In the genomic region with DNA sequence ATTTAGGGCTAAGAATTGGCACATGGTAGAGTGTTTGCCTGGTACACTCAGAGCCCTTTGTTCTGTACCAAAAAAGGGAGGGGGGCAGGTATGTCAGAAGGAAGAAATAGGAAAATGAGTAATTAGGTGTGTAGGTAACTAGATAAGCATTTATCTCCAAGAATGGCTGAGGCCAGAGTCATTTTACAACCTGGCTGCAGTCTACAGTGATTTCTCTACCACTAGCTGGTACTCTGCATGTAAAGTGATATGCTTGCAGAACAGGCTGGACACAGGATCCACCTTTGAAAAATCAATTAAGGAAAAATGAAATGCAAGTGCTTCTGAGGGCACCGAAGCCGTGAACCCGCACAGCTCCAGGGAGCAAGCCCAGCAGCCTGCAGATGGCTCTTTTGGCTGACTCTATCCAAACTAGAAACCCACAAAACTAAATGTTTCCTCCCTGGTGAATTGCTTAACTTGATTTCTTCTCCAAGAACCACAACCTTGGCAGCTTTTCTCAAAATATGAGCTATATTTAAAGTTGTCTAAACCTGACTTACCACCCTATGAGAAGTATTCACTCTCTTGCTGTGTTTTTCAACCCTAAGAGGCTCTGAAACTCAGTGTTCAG, we compare ENCODE assay signal across 11 mouse cellular contexts. TPM values are rescaled to one million over a fixed set of nuclear protein-coding genes. Genes with fewer than 3 reads are reported as not detected.
DNase-seq lines count a peak whose midpoint lies in the region; ATAC-seq and TF ChIP-seq lines count a peak whose summit lies in the region.
"Had no signal": no experiment of that assay in that cellular context is flagged by ENCODE, and none has a peak within 500 bp of the region (broad histone marks: within the 10 kb centered on the region; RNA-seq: fewer than 3 reads in every experiment).

No protein-coding gene starts in this region.

- H3K4me1 ChIP-seq in kidney, embryonic 16.5 days (ENCODE audit: insufficient read depth, low read length) = peaks cover 46% of the 10 kb centered on the region
- H3K4me1 ChIP-seq in MEL (ENCODE audit: control insufficient read depth in 1 of 2, insufficient read depth in 2 of 2, low read length in 2 of 2) = peaks cover 13 to 26% of the 10 kb centered on the region in 2 experiments
- peaks cover 39% of the 10 kb centered on the region for H3K4me1 ChIP-seq in embryonic facial prominence, embryonic 13.5 days
- 0 out of 2 replicates have a peak, but pooled peaks cover 2% of the 10 kb centered on the region for H3K4me1 ChIP-seq in forebrain, embryonic 14.5 days (ENCODE audit: control insufficient read depth, insufficient read depth, low read length)

- TF ChIP-seq RAD21 in MEL (IDR thresholded peaks at IDR 0.05; ENCODE audit: low read depth, low read length) = no peak

- peaks cover 46% of the 10 kb centered on the region for H3K79me2 ChIP-seq in MEL (ENCODE audit: control insufficient read depth, insufficient read depth, low read length, poor library complexity)

- no peaks in the 10 kb centered on the region for H3K9me3 ChIP-seq in kidney, embryonic 16.5 days (ENCODE audit: low read length)
- no peaks in the 10 kb centered on the region for H3K9me3 ChIP-seq in MEL (replicated peaks; ENCODE audit: insufficient read depth, low read length)
- no peaks in the 10 kb centered on the region for H3K9me3 ChIP-seq in embryonic facial prominence, embryonic 13.5 days
- no peaks in the 10 kb centered on the region for H3K9me3 ChIP-seq in forebrain, embryonic 14.5 days (replicated peaks; ENCODE audit: control insufficient read depth, low read length)

- WGBS in kidney, embryonic 16.5 days = 42% methylated on average over 3 of the region's 3 CpGs
- 45% methylated on average over 3 of the region's 3 CpGs for WGBS in embryonic facial prominence, embryonic 13.5 days
- 89% methylated on average over 3 of the region's 3 CpGs for WGBS in forebrain, embryonic 14.5 days

- H3K36me3 ChIP-seq in kidney, embryonic 16.5 days (ENCODE audit: insufficient read depth, low read length) = peaks cover 5% of the 10 kb centered on the region; the same call in 1 of the 2 replicates
- H3K36me3 ChIP-seq in MEL (ENCODE audit: control insufficient read depth in 1 of 2, insufficient read depth in 2 of 2, low read length in 2 of 2) = peaks cover 0 to 24% of the 10 kb centered on the region in 2 experiments; a peak in 3 of 4 replicates
- H3K36me3 ChIP-seq in embryonic facial prominence, embryonic 13.5 days = no peaks in the 10 kb centered on the region
- no peaks in the 10 kb centered on the region for H3K36me3 ChIP-seq in forebrain, embryonic 14.5 days (ENCODE audit: control insufficient read depth, insufficient read depth, low read length)

- no peak overlapping the region for H3K4me3 ChIP-seq in kidney, embryonic 16.5 days (ENCODE audit: low read length)
- H3K4me3 ChIP-seq in MEL (ENCODE audit: control insufficient read depth in 1 of 2, insufficient read depth in 1 of 2, low read depth in 2 of 2, low read length in 2 of 2) = no peak overlapping the region
- H3K4me3 ChIP-seq in embryonic facial prominence, embryonic 13.5 days = no peak overlapping the region
- no peak overlapping the region for H3K4me3 ChIP-seq in forebrain, embryonic 14.5 days (ENCODE audit: low read depth, low read length)

- H3K27ac ChIP-seq in kidney, embryonic 16.5 days (ENCODE audit: low read length) = peak overlapping the region; percentile 20
- H3K27ac ChIP-seq in MEL (ENCODE audit: control insufficient read depth, low read depth, low read length) = no peak overlapping the region
- peak overlapping the region; percentile 62 for H3K27ac ChIP-seq in embryonic facial prominence, embryonic 13.5 days
- no peak overlapping the region for H3K27ac ChIP-seq in forebrain, embryonic 14.5 days (ENCODE audit: low read depth, low read length)
- H3K27ac ChIP-seq: hindbrain, embryonic 14.5 days had no signal

- no peak for DNase-seq in kidney, postnatal 36 days
- no peak for DNase-seq in MEL (ENCODE audit: low read depth, low spot score)
- no peak for DNase-seq in right cerebral cortex, postnatal 36 days (ENCODE audit: low spot score in 2 of 2)
- DNase-seq in forebrain, embryonic 14.5 days (ENCODE audit: low spot score) = no peak
- DNase-seq: cerebellum, adult 11 months; lung, postnatal 14 days had no signal

- no peak overlapping the region for H3K4me2 ChIP-seq in kidney, embryonic 16.5 days (replicated peaks; ENCODE audit: low read depth, low read length)
- peak overlapping the region; percentile 30 for H3K4me2 ChIP-seq in embryonic facial prominence, embryonic 13.5 days
- H3K4me2 ChIP-seq in forebrain, embryonic 14.5 days (ENCODE audit: low read length) = no peak overlapping the region
- H3K4me2 ChIP-seq: hindbrain, embryonic 14.5 days had no signal

- TF ChIP-seq CTCF in MEL (IDR thresholded peaks at IDR 0.05 in 2 of 3, conservative IDR thresholded peaks at IDR 0.05 in 1 of 3; ENCODE audit: control insufficient read depth in 1 of 3, insufficient read depth in 1 of 3, low read depth in 2 of 3, low read length in 3 of 3, poor library complexity in 1 of 3, severe bottlenecking in 1 of 3) = no peak

- H3K27me3 ChIP-seq in kidney, embryonic 16.5 days (ENCODE audit: insufficient read depth, low read length) = no peaks in the 10 kb centered on the region
- H3K27me3 ChIP-seq in MEL (ENCODE audit: control insufficient read depth in 1 of 2, insufficient read depth in 2 of 2, low read length in 2 of 2) = no peaks in the 10 kb centered on the region
- no peaks in the 10 kb centered on the region; the same call in 1 of the 2 replicates for H3K27me3 ChIP-seq in embryonic facial prominence, embryonic 13.5 days
- H3K27me3 ChIP-seq in forebrain, embryonic 14.5 days (replicated peaks; ENCODE audit: control insufficient read depth, insufficient read depth, low read length) = no peaks in the 10 kb centered on the region

- no peak; the same call in 1 of the 2 replicates for ATAC-seq in kidney, embryonic 16.5 days (ENCODE audit: low FRiP score, low TSS enrichment)
- ATAC-seq in embryonic facial prominence, embryonic 13.5 days (ENCODE audit: insufficient number of reproducible peaks, insufficient read depth, low FRiP score, low TSS enrichment, low read depth) = no peak
- peak; percentile 16 for ATAC-seq in megakaryocyte progenitor cell, adult 5-6 weeks (replicated peaks; ENCODE audit: poor library complexity)
- ATAC-seq in forebrain, embryonic 14.5 days = no peak
- ATAC-seq: activated CD4-positive, CD25-positive, alpha-beta regulatory T cell, adult 4 months had no signal

- H3K9ac ChIP-seq in kidney, embryonic 16.5 days (replicated peaks; ENCODE audit: low read length) = no peak overlapping the region
- H3K9ac ChIP-seq in MEL (ENCODE audit: control insufficient read depth, low read depth, low read length, poor library complexity, severe bottlenecking) = no peak overlapping the region
- H3K9ac ChIP-seq in embryonic facial prominence, embryonic 13.5 days = no peak overlapping the region
- H3K9ac ChIP-seq in forebrain, embryonic 14.5 days (ENCODE audit: low read length) = no peak overlapping the region
- H3K9ac ChIP-seq: hindbrain, embryonic 14.5 days had no signal

- no peak for TF ChIP-seq POLR2A in MEL (IDR thresholded peaks at IDR 0.05; ENCODE audit: control insufficient read depth in 1 of 2, insufficient read depth in 1 of 2, low read depth in 1 of 2, low read length in 2 of 2, poor library complexity in 1 of 2)

- peak; percentile 37 to 39; a peak in 2 of 4 replicates for TF ChIP-seq EP300 in MEL (IDR thresholded peaks at IDR 0.05; ENCODE audit: low read depth in 1 of 2, low read length in 2 of 2)

RNA-seq across cellular contexts. Expression of a gene that starts 5.6 kb away (rescaled TPM):
- 28.0 and 31.1 TPM in 2 replicates for polyA plus RNA-seq in kidney, embryonic 16.5 days (2015; fragmentation: Nextera tagmentation; extraction: Ambion mirVana)
- 47.5 and 53.9 TPM in 2 replicates for total RNA-seq in MEL (2012; rRNA removed)
- polyA plus RNA-seq in MEL (2012; ENCODE audit: insufficient read depth in 1 of 2, insufficient read length in 2 of 2, low read depth in 1 of 2, low replicate concordance in 2 of 2, missing spikeins in 1 of 2) = 10 to 100 TPM in 1 of 2 experiments, not detected in 1; 67.9 TPM
- 22.2 and 23.2 TPM in 2 replicates for polyA plus RNA-seq in embryonic facial prominence, embryonic 13.5 days (2015; fragmentation: Nextera tagmentation; extraction: Ambion mirVana)
- total RNA-seq in megakaryocyte progenitor cell, adult 5-6 weeks (2015) = 48.6 and 50.6 TPM in 2 replicates
- total RNA-seq in megakaryocyte progenitor cell, adult 5-6 weeks (2017) = 56.7 and 57.3 TPM in 2 replicates
- 11.2 and 12.6 TPM in 2 replicates for polyA plus RNA-seq in forebrain, embryonic 14.5 days (2014; fragmentation: Nextera tagmentation; extraction: Ambion mirVana)

RNA-seq across cellular contexts. Expression of a gene that starts 33.5 kb away (rescaled TPM):
- 6.2 and 6.5 TPM in 2 replicates for polyA plus RNA-seq in kidney, embryonic 16.5 days (2015; fragmentation: Nextera tagmentation; extraction: Ambion mirVana)
- total RNA-seq in MEL (2012; rRNA removed) = 26.7 and 36.0 TPM in 2 replicates
- polyA plus RNA-seq in MEL (2012; ENCODE audit: insufficient read depth in 1 of 2, insufficient read length in 2 of 2, low read depth in 1 of 2, low replicate concordance in 2 of 2, missing spikeins in 1 of 2) = 10 to 100 TPM in 1 of 2 experiments, not detected in 1; 31.5 TPM
- 6.9 and 7.4 TPM in 2 replicates for polyA plus RNA-seq in embryonic facial prominence, embryonic 13.5 days (2015; fragmentation: Nextera tagmentation; extraction: Ambion mirVana)
- total RNA-seq in megakaryocyte progenitor cell, adult 5-6 weeks (2015) = 9.1 TPM in 2 replicates
- 9.5 and 11.7 TPM in 2 replicates for total RNA-seq in megakaryocyte progenitor cell, adult 5-6 weeks (2017)
- polyA plus RNA-seq in forebrain, embryonic 14.5 days (2014; fragmentation: Nextera tagmentation; extraction: Ambion mirVana) = 34.9 and 35.5 TPM in 2 replicates

RNA-seq across cellular contexts. Expression of a gene that starts 51.7 kb away (rescaled TPM):
- polyA plus RNA-seq in kidney, embryonic 16.5 days (2015; fragmentation: Nextera tagmentation; extraction: Ambion mirVana) = 3.7 and 4.7 TPM in 2 replicates
- total RNA-seq in MEL (2012; rRNA removed) = 55.6 and 58.2 TPM in 2 replicates
- 100 to 1,000 TPM in 1 of 2 experiments, not detected in 1; 110 TPM for polyA plus RNA-seq in MEL (2012; ENCODE audit: insufficient read depth in 1 of 2, insufficient read length in 2 of 2, low read depth in 1 of 2, low replicate concordance in 2 of 2, missing spikeins in 1 of 2)
- 4.9 and 5.3 TPM in 2 replicates for polyA plus RNA-seq in embryonic facial prominence, embryonic 13.5 days (2015; fragmentation: Nextera tagmentation; extraction: Ambion mirVana)
- 25.2 and 27.8 TPM in 2 replicates for total RNA-seq in megakaryocyte progenitor cell, adult 5-6 weeks (2015)
- 28.2 and 29.8 TPM in 2 replicates for total RNA-seq in megakaryocyte progenitor cell, adult 5-6 weeks (2017)
- 7.2 and 8.6 TPM in 2 replicates for polyA plus RNA-seq in forebrain, embryonic 14.5 days (2014; fragmentation: Nextera tagmentation; extraction: Ambion mirVana)

RNA-seq across cellular contexts. Expression of a gene that starts 52.8 kb away (rescaled TPM):
- polyA plus RNA-seq in kidney, embryonic 16.5 days (2015; fragmentation: Nextera tagmentation; extraction: Ambion mirVana) = 6.2 and 6.4 TPM in 2 replicates
- total RNA-seq in MEL (2012; rRNA removed) = 0.04 TPM in 1 of 2 replicates, not detected in the other
- polyA plus RNA-seq in MEL (2012; ENCODE audit: insufficient read depth in 1 of 2, insufficient read length in 2 of 2, low read depth in 1 of 2, low replicate concordance in 2 of 2, missing spikeins in 1 of 2) = under 1 TPM in 1 of 2 experiments, not detected in 1; 0.04 TPM
- polyA plus RNA-seq in embryonic facial prominence, embryonic 13.5 days (2015; fragmentation: Nextera tagmentation; extraction: Ambion mirVana) = 0.30 and 0.58 TPM in 2 replicates
- total RNA-seq in megakaryocyte progenitor cell, adult 5-6 weeks (2015) = not detected in 2 replicates
- 0.03 and 0.29 TPM in 2 replicates for total RNA-seq in megakaryocyte progenitor cell, adult 5-6 weeks (2017)
- 13.5 and 22.5 TPM in 2 replicates for polyA plus RNA-seq in forebrain, embryonic 14.5 days (2014; fragmentation: Nextera tagmentation; extraction: Ambion mirVana)

Comparison
In these comparisons a context has a peak if more than half of its experiments do, and no peak if none do; other contexts are left out.
1. H3K27ac ChIP-seq: peak in kidney, embryonic 16.5 days (single experiment) and embryonic facial prominence, embryonic 13.5 days (single experiment); none in MEL (single experiment) and forebrain, embryonic 14.5 days (single experiment).